Mouse (Mus musculus): ENCODE data around the gene Vrtn. TPM values are rescaled to one million over a fixed set of nuclear protein-coding genes. Genes with fewer than 3 reads are reported as not detected.

The Vrtn gene
- total and polyA plus RNA-seq, 3 experiments: 0.05 TPM; not detected in 2

DNA sequence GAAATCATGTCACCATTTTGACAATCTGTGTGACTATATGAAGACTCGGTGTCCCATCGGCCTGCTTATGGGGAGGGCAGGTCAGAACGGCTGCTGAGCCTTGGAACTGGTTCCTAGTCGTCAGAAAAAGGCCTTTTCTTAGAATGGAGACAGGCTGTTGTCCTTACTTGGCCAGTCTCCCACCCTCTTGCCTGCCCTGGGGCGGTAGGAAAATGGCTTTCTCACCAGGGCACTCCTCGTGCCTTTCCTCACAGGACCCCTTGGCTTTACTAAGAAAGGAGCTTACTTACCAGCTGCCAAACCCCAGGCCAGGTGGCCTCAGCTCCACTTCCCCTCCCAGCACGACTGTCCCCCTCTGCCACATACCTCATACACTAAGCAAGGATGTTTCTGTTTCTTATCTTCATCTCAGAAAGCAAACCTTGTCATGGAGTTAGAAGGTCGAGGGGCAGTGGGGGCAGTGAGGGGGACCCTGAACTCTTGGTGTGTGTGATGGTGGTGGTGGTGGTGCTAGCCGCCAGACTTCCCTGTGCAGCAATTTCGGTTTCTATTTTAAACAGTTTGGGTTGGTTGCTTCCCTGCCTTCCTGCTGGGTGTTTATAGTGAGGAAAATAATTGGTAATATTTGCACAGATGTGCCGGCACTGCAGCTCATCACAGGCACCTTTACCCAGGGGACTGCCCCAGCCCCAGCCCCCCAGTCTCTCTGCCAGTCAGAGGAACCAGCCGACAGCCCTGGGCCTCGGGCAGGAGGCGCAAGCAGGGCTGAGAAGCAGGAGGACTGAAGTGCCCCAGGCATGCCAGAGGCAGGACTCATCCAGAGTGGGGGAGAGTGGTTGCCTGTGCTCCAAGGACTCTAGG, 34.1 kb downstream of the Vrtn start:
- 0 out of 2 replicates have a peak, but pooled peaks cover 5% of the 10 kb centered on the region for H3K4me1 ChIP-seq (ENCODE audit: insufficient read depth, low read depth, low read length)
- no peak overlapping the region for H3K4me3 ChIP-seq (ENCODE audit: low read depth, low read length)
- H3K27me3 ChIP-seq (ENCODE audit: insufficient read depth, low read length): peaks cover 22% of the 10 kb centered on the region; the same call in 1 of the 2 replicates
- ATAC-seq (ENCODE audit: extremely low read depth, insufficient number of reproducible peaks, low FRiP score, poor library complexity, severe bottlenecking) (no peak), DNase-seq (ENCODE audit: low spot score) (no peak)
- peaks cover 2% of the 10 kb centered on the region; the same call in 1 of the 2 replicates for H3K9me3 ChIP-seq (replicated peaks)
- TF ChIP-seq GATA1 (IDR thresholded peaks at IDR 0.05; ENCODE audit: borderline replicate concordance, low read length) (no peak), CTCF (IDR thresholded peaks at IDR 0.05; ENCODE audit: low read depth, low read length) (no peak), GATA2 (IDR thresholded peaks at IDR 0.05; ENCODE audit: borderline replicate concordance, low read depth, low read length) (no peak), TAL1 (conservative IDR thresholded peaks at IDR 0.05; ENCODE audit: low read depth, low read length) (no peak)
- H3K36me3 ChIP-seq (replicated peaks): no peaks in the 10 kb centered on the region

DNA sequence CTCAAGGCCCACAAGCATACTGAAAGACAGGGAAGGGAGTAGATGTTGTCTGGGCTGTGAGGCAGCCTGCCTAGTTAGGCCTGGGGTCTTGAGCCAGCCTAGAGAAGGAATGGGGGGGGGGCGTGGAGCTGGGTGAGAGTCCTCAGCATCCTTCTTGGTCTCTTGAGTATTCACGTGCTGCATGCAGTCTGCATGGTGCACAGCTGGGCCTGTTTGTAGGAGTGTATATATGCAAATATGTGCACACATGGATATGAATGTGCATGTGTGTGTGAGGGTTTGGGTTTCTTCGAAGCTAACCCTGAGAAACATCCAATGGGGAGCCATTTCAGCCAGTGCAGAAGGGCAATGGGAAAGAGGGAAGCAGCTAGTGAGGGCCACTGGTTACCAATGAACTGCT, 35.2 kb downstream of the Vrtn start:
- Histone ChIP-seq H3K9me3 (replicated peaks) (no peaks in the 10 kb centered on the region), H3K36me3 (replicated peaks) (no peaks in the 10 kb centered on the region), H3K4me3 (ENCODE audit: low read depth, low read length) (no peak overlapping the region), H3K4me1 (ENCODE audit: insufficient read depth, low read depth, low read length) (0 out of 2 replicates have a peak, but pooled peaks cover 5% of the 10 kb centered on the region), H3K27me3 (ENCODE audit: insufficient read depth, low read length) (peaks cover 31% of the 10 kb centered on the region)
- TF ChIP-seq GATA1 (IDR thresholded peaks at IDR 0.05; ENCODE audit: borderline replicate concordance, low read length) (no peak), CTCF (IDR thresholded peaks at IDR 0.05; ENCODE audit: low read depth, low read length) (no peak), POLR2AphosphoS5 (IDR thresholded peaks at IDR 0.05; ENCODE audit: insufficient replicate concordance, low read depth, low read length) (no peak), GATA2 (IDR thresholded peaks at IDR 0.05; ENCODE audit: borderline replicate concordance, low read depth, low read length) (no peak), TAL1 (conservative IDR thresholded peaks at IDR 0.05; ENCODE audit: low read depth, low read length) (no peak)
- ATAC-seq (ENCODE audit: extremely low read depth, insufficient number of reproducible peaks, low FRiP score, poor library complexity, severe bottlenecking) (no peak), DNase-seq (ENCODE audit: low spot score) (no peak)

DNA sequence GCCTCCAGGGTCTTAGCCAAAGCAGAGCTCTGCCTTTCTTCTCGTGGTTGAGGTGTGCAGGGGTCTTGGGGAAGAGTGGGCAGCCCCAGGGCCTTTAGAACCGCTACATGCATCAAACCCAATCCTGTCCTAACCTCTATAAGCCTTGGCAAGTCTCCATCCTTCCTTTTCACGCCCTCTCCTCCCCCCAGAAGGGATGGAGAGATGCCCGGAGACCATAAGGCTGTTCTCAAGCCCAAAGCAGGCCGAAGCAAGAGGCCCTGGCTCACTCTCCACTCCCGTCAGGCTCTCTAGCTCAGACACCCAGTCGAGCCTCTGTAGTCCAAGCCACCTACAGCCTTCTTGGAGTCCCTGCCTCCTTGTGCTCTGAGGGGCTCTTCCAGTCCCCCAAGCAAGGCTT, 43.8 kb downstream of the Vrtn start:
- Histone ChIP-seq H3K4me3 (ENCODE audit: low read depth, low read length) (no peak overlapping the region), H3K4me1 (ENCODE audit: insufficient read depth, low read depth, low read length) (no peaks in the 10 kb centered on the region), H3K36me3 (replicated peaks) (no peaks in the 10 kb centered on the region), H3K27me3 (ENCODE audit: insufficient read depth, low read length) (peaks cover 51% of the 10 kb centered on the region), H3K9me3 (replicated peaks) (no peaks in the 10 kb centered on the region)
- no peak for TF ChIP-seq GATA1 (IDR thresholded peaks at IDR 0.05; ENCODE audit: borderline replicate concordance, low read length)
- DNase-seq (ENCODE audit: low spot score): no peak
- no peak for ATAC-seq (ENCODE audit: extremely low read depth, insufficient number of reproducible peaks, low FRiP score, poor library complexity, severe bottlenecking)

DNA sequence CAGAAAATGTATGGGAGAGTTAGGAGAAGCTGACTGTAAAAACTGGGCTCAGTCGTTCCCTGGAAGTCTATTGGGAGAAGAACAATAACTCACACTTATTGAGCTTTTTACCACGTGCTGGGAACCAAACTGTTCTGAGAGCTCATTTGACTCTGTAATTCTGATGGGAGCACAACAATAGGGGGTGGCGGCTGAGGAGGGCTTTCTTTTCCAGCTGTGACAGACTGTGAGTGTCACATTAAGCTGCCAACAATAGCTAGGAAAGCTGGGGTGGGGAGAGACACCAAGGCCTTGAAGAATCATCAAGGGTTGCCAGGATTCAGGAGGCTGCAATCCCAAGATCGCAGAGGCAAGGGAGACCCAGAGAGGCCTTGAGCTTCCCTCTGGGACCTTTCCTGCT, 45.4 kb downstream of the Vrtn start:
- Histone ChIP-seq H3K27me3 (ENCODE audit: insufficient read depth, low read length) (peaks cover 50% of the 10 kb centered on the region), H3K36me3 (replicated peaks) (no peaks in the 10 kb centered on the region), H3K4me3 (ENCODE audit: low read depth, low read length) (no peak overlapping the region), H3K4me1 (ENCODE audit: insufficient read depth, low read depth, low read length) (no peaks in the 10 kb centered on the region), H3K9me3 (replicated peaks) (no peaks in the 10 kb centered on the region)
- ATAC-seq (ENCODE audit: extremely low read depth, insufficient number of reproducible peaks, low FRiP score, poor library complexity, severe bottlenecking) (no peak), DNase-seq (ENCODE audit: low spot score) (no peak)
- TF ChIP-seq POLR2AphosphoS5 (IDR thresholded peaks at IDR 0.05; ENCODE audit: insufficient replicate concordance, low read depth, low read length): no peak

DNA sequence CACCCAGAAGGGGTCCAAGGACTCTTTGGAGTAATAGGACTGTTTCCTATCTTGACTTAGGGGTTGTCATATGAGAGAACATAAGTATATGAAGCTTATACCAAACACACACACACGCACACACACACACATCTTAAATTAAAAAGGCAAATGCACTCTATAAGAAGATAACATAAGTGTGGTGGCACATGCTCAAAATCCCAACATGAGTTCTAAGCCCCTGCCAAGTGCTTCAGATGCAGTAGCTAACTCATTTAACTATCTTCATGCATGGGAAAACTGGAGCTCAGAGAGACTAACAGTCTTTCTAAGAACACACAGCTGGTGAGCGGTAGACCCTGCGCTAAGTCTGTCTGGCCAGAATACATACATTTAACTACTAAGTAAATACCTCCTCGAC, 46.7 kb downstream of the Vrtn start:
- no peaks in the 10 kb centered on the region for H3K36me3 ChIP-seq (replicated peaks)
- H3K4me1 ChIP-seq (ENCODE audit: insufficient read depth, low read depth, low read length): no peaks in the 10 kb centered on the region
- no peaks in the 10 kb centered on the region for H3K9me3 ChIP-seq (replicated peaks)
- ATAC-seq (ENCODE audit: extremely low read depth, insufficient number of reproducible peaks, low FRiP score, poor library complexity, severe bottlenecking) (no peak), DNase-seq (ENCODE audit: low spot score) (no peak)
- TF ChIP-seq CTCF (IDR thresholded peaks at IDR 0.05; ENCODE audit: low read depth, low read length) (no peak), POLR2AphosphoS5 (IDR thresholded peaks at IDR 0.05; ENCODE audit: insufficient replicate concordance, low read depth, low read length) (no peak), TAL1 (conservative IDR thresholded peaks at IDR 0.05; ENCODE audit: low read depth, low read length) (no peak), GATA2 (IDR thresholded peaks at IDR 0.05; ENCODE audit: borderline replicate concordance, low read depth, low read length) (no peak), GATA1 (IDR thresholded peaks at IDR 0.05; ENCODE audit: borderline replicate concordance, low read length) (no peak)
- peaks cover 41% of the 10 kb centered on the region for H3K27me3 ChIP-seq (ENCODE audit: insufficient read depth, low read length)
- H3K4me3 ChIP-seq (ENCODE audit: low read depth, low read length): no peak overlapping the region

DNA sequence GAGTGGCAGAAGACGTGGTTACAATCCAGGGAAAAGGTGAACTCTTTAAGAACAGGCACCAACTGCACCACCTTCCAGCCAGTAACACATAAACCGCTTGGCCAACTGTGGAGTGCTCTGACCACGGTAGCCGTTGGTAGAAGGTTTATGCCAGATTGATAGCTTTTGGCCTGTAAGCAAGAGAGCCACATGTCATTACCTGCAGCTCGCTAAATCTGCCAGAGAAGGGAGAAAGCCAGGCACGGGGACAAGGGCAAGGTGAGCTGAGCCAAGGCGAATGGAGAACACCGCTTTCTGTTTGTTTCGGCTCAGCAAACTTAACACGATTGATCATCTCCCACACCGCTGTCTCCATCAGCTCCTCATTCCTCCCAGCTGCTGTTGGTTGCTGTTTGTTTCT, 48.2 kb downstream of the Vrtn start:
- H3K4me3 ChIP-seq (ENCODE audit: low read depth, low read length): no peak overlapping the region
- ATAC-seq (ENCODE audit: extremely low read depth, insufficient number of reproducible peaks, low FRiP score, poor library complexity, severe bottlenecking) (no peak), DNase-seq (ENCODE audit: low spot score) (no peak)
- peaks cover 36% of the 10 kb centered on the region for H3K27me3 ChIP-seq (ENCODE audit: insufficient read depth, low read length)
- H3K4me1 ChIP-seq (ENCODE audit: insufficient read depth, low read depth, low read length): no peaks in the 10 kb centered on the region
- H3K9me3 ChIP-seq (replicated peaks): no peaks in the 10 kb centered on the region
- TF ChIP-seq GATA1 (IDR thresholded peaks at IDR 0.05; ENCODE audit: borderline replicate concordance, low read length) (no peak), GATA2 (IDR thresholded peaks at IDR 0.05; ENCODE audit: borderline replicate concordance, low read depth, low read length) (no peak), TAL1 (conservative IDR thresholded peaks at IDR 0.05; ENCODE audit: low read depth, low read length) (no peak)
- no peaks in the 10 kb centered on the region for H3K36me3 ChIP-seq (replicated peaks)

DNA sequence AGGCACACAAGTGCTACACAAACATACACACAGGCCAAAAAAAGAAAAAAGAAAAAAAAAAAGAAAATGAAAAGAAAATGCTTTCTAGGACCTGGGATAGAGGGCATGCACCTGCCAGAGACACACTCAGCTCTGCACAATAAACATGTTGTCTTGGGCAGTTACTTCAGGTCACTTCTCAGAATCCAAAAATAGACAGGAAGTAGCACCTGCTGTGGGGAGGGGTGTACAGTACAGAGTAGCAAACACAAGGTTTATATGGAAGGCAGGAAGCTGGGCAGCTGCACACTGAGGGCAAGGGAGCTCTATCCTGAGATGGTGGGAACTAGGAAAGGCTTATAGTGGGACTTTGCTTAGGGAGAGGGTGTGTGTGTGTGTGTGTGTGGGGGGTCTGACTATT, 50.5 kb downstream of the Vrtn start:
- TF ChIP-seq TAL1 (conservative IDR thresholded peaks at IDR 0.05; ENCODE audit: low read depth, low read length) (no peak), POLR2AphosphoS5 (IDR thresholded peaks at IDR 0.05; ENCODE audit: insufficient replicate concordance, low read depth, low read length) (no peak), GATA2 (IDR thresholded peaks at IDR 0.05; ENCODE audit: borderline replicate concordance, low read depth, low read length) (no peak), GATA1 (IDR thresholded peaks at IDR 0.05; ENCODE audit: borderline replicate concordance, low read length) (no peak), CTCF (IDR thresholded peaks at IDR 0.05; ENCODE audit: low read depth, low read length) (no peak)
- H3K36me3 ChIP-seq (replicated peaks): no peaks in the 10 kb centered on the region
- ATAC-seq (ENCODE audit: extremely low read depth, insufficient number of reproducible peaks, low FRiP score, poor library complexity, severe bottlenecking) (no peak), DNase-seq (ENCODE audit: low spot score) (no peak)
- H3K9me3 ChIP-seq (replicated peaks): no peaks in the 10 kb centered on the region
- H3K4me1 ChIP-seq (ENCODE audit: insufficient read depth, low read depth, low read length): no peaks in the 10 kb centered on the region
- H3K27me3 ChIP-seq (ENCODE audit: insufficient read depth, low read length): peaks cover 26% of the 10 kb centered on the region
- no peak overlapping the region for H3K4me3 ChIP-seq (ENCODE audit: low read depth, low read length)
